In the genomic region with DNA sequence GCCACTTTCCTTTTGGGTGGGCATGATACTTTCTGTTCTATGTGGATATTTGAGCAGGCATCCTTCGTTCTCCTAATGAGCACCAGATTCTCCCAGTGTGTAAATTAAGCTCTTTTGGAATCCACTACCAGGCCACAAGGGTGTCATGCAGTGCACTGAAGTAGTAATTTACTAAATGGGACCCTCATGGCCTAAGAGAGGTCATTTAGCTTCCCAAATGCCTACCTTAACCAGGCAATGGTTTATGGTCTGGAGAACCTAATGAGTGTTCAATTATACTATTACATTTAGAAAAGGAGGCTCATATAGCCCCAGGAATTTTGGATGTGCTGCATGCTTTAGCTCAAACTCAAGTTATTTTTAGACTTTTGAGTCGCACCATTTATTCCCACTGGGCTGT, we compare ENCODE assay signal across 19 mouse cellular contexts.
DNase-seq lines count a peak whose midpoint lies in the region; ATAC-seq and TF ChIP-seq lines count a peak whose summit lies in the region.
"Had no signal": no experiment of that assay in that cellular context is flagged by ENCODE, and none has a peak within 500 bp of the region (broad histone marks: within the 10 kb centered on the region; RNA-seq: fewer than 3 reads in every experiment).

No protein-coding gene starts in this region.

- H3K27me3 ChIP-seq in hindbrain, embryonic 16.5 days (replicated peaks; ENCODE audit: control insufficient read depth, insufficient read depth, low read length) = no peaks in the 10 kb centered on the region
- H3K27me3 ChIP-seq in hindbrain, embryonic 14.5 days (ENCODE audit: control insufficient read depth, insufficient read depth, low read length) = no peaks in the 10 kb centered on the region
- H3K27me3 ChIP-seq in midbrain, postnatal 0 days (ENCODE audit: insufficient read depth, low read length) = no peaks in the 10 kb centered on the region
- H3K27me3 ChIP-seq in midbrain, embryonic 13.5 days = no peaks in the 10 kb centered on the region
- H3K27me3 ChIP-seq: CH12.LX; embryonic facial prominence, embryonic 12.5 days; forebrain, embryonic 13.5 days; forebrain, embryonic 15.5 days had no signal

- 74% methylated on average over 2 of the region's 2 CpGs for WGBS in hindbrain, embryonic 16.5 days
- 71% methylated on average over 2 of the region's 2 CpGs for WGBS in hindbrain, embryonic 14.5 days
- 79% methylated on average over 2 of the region's 2 CpGs for WGBS in midbrain, postnatal 0 days
- WGBS in midbrain, embryonic 13.5 days = 82% methylated on average over 2 of the region's 2 CpGs

- no peak overlapping the region for H3K27ac ChIP-seq in hindbrain, embryonic 16.5 days (ENCODE audit: low read depth, low read length)
- H3K27ac ChIP-seq in hindbrain, embryonic 14.5 days = no peak overlapping the region
- H3K27ac ChIP-seq in midbrain, postnatal 0 days (ENCODE audit: low read depth, low read length) = no peak overlapping the region
- no peak overlapping the region for H3K27ac ChIP-seq in midbrain, embryonic 13.5 days
- H3K27ac ChIP-seq: embryonic facial prominence, embryonic 10.5 days; embryonic facial prominence, embryonic 12.5 days; forebrain, embryonic 13.5 days; forebrain, embryonic 15.5 days had no signal

- DNase-seq in hindbrain, embryonic 14.5 days (ENCODE audit: low spot score) = no peak
- peak; percentile 4 for DNase-seq in midbrain, postnatal 0 days (ENCODE audit: low spot score)
- DNase-seq in forelimb bud, embryonic 11.5 days (ENCODE audit: low read depth, low spot score) = peak; percentile 10
- DNase-seq in spleen, adult 12 weeks (ENCODE audit: low spot score) = no peak
- DNase-seq: B cell, adult 2 months; cerebellum, adult 11-12 months; cerebellum, adult 2 months; cerebellum, adult 9-10 months; cerebellum, postnatal 25 days had no signal

- no peak for TF ChIP-seq CTCF in midbrain, postnatal 0 days (IDR thresholded peaks at IDR 0.05)

- peak; percentile 45; the same call in 1 of the 2 replicates for ATAC-seq in hindbrain, embryonic 16.5 days
- no peak for ATAC-seq in hindbrain, embryonic 14.5 days (ENCODE audit: low FRiP score)
- ATAC-seq in midbrain, postnatal 0 days (ENCODE audit: low FRiP score) = no peak
- ATAC-seq in midbrain, embryonic 13.5 days = no peak
- ATAC-seq: activated CD4-positive, CD25-positive, alpha-beta regulatory T cell, adult 4 months; CD4-positive, CD25-positive, alpha-beta regulatory T cell, adult 4 months; forebrain, embryonic 13.5 days; forebrain, embryonic 15.5 days had no signal

- no peaks in the 10 kb centered on the region for H3K4me1 ChIP-seq in hindbrain, embryonic 16.5 days (ENCODE audit: control insufficient read depth, insufficient read depth, low read depth, low read length)
- H3K4me1 ChIP-seq in hindbrain, embryonic 14.5 days (replicated peaks; ENCODE audit: control insufficient read depth, insufficient read depth, low read length) = no peaks in the 10 kb centered on the region
- no peaks in the 10 kb centered on the region for H3K4me1 ChIP-seq in midbrain, postnatal 0 days (ENCODE audit: insufficient read depth, low read length)
- H3K4me1 ChIP-seq in midbrain, embryonic 13.5 days (replicated peaks) = no peaks in the 10 kb centered on the region
- H3K4me1 ChIP-seq: embryonic facial prominence, embryonic 10.5 days; embryonic facial prominence, embryonic 12.5 days; forebrain, embryonic 13.5 days; forebrain, embryonic 15.5 days had no signal

- H3K36me3 ChIP-seq in hindbrain, embryonic 16.5 days (ENCODE audit: control insufficient read depth, insufficient read depth, low read length) = no peaks in the 10 kb centered on the region
- no peaks in the 10 kb centered on the region for H3K36me3 ChIP-seq in hindbrain, embryonic 14.5 days (replicated peaks; ENCODE audit: control insufficient read depth, insufficient read depth)
- H3K36me3 ChIP-seq in midbrain, postnatal 0 days (ENCODE audit: insufficient read depth, low read length) = no peaks in the 10 kb centered on the region
- H3K36me3 ChIP-seq in midbrain, embryonic 13.5 days = no peaks in the 10 kb centered on the region
- H3K36me3 ChIP-seq: embryonic facial prominence, embryonic 10.5 days; embryonic facial prominence, embryonic 12.5 days; forebrain, embryonic 15.5 days; G1E had no signal

- no peaks in the 10 kb centered on the region for H3K9me3 ChIP-seq in hindbrain, embryonic 16.5 days (ENCODE audit: control insufficient read depth, low read length)
- H3K9me3 ChIP-seq in hindbrain, embryonic 14.5 days (ENCODE audit: control insufficient read depth, low read length) = no peaks in the 10 kb centered on the region
- H3K9me3 ChIP-seq in midbrain, postnatal 0 days (ENCODE audit: low read length) = no peaks in the 10 kb centered on the region
- no peaks in the 10 kb centered on the region for H3K9me3 ChIP-seq in midbrain, embryonic 13.5 days
- H3K9me3 ChIP-seq: embryonic facial prominence, embryonic 10.5 days; embryonic facial prominence, embryonic 12.5 days; forebrain, embryonic 13.5 days; forebrain, embryonic 15.5 days; G1E had no signal

- no peak overlapping the region for H3K4me2 ChIP-seq in hindbrain, embryonic 16.5 days (ENCODE audit: low read length)
- H3K4me2 ChIP-seq in hindbrain, embryonic 14.5 days (replicated peaks) = no peak overlapping the region
- no peak overlapping the region for H3K4me2 ChIP-seq in midbrain, postnatal 0 days (ENCODE audit: low read depth, low read length, poor library complexity, severe bottlenecking)
- H3K4me2 ChIP-seq in midbrain, embryonic 13.5 days (replicated peaks) = no peak overlapping the region
- H3K4me2 ChIP-seq: embryonic facial prominence, embryonic 12.5 days; forebrain, embryonic 13.5 days; forebrain, embryonic 15.5 days had no signal

- H3K9ac ChIP-seq in hindbrain, embryonic 16.5 days (ENCODE audit: low read depth, low read length) = no peak overlapping the region
- H3K9ac ChIP-seq in hindbrain, embryonic 14.5 days = no peak overlapping the region
- H3K9ac ChIP-seq in midbrain, postnatal 0 days (replicated peaks; ENCODE audit: low read length, poor library complexity, severe bottlenecking) = no peak overlapping the region
- no peak overlapping the region for H3K9ac ChIP-seq in midbrain, embryonic 13.5 days (replicated peaks)
- H3K9ac ChIP-seq: embryonic facial prominence, embryonic 12.5 days; forebrain, embryonic 13.5 days; forebrain, embryonic 15.5 days had no signal

- no peak overlapping the region for H3K4me3 ChIP-seq in hindbrain, embryonic 16.5 days (ENCODE audit: low read length)
- H3K4me3 ChIP-seq in hindbrain, embryonic 14.5 days (replicated peaks; ENCODE audit: low read length) = no peak overlapping the region
- no peak overlapping the region for H3K4me3 ChIP-seq in midbrain, postnatal 0 days (ENCODE audit: low read depth, low read length)
- no peak overlapping the region for H3K4me3 ChIP-seq in midbrain, embryonic 13.5 days (replicated peaks)
- H3K4me3 ChIP-seq: embryonic facial prominence, embryonic 10.5 days; embryonic facial prominence, embryonic 12.5 days; forebrain, embryonic 13.5 days; forebrain, embryonic 15.5 days had no signal

Comparison
In these comparisons a context has a peak if more than half of its experiments do, and no peak if none do; other contexts are left out.
1. DNase-seq: peak in midbrain, postnatal 0 days (single experiment) and forelimb bud, embryonic 11.5 days (single experiment); none in hindbrain, embryonic 14.5 days (single experiment) and spleen, adult 12 weeks (single experiment).